Mouse (Mus musculus): Measurements from ENCODE around the gene Hoxb3. TPM values are rescaled to one million over a fixed set of nuclear protein-coding genes. Genes with fewer than 3 reads are reported as not detected.

Gene Hoxb3
- polyA plus RNA-seq, 1 experiment from 2014 or later = 21.2 TPM

DNA sequence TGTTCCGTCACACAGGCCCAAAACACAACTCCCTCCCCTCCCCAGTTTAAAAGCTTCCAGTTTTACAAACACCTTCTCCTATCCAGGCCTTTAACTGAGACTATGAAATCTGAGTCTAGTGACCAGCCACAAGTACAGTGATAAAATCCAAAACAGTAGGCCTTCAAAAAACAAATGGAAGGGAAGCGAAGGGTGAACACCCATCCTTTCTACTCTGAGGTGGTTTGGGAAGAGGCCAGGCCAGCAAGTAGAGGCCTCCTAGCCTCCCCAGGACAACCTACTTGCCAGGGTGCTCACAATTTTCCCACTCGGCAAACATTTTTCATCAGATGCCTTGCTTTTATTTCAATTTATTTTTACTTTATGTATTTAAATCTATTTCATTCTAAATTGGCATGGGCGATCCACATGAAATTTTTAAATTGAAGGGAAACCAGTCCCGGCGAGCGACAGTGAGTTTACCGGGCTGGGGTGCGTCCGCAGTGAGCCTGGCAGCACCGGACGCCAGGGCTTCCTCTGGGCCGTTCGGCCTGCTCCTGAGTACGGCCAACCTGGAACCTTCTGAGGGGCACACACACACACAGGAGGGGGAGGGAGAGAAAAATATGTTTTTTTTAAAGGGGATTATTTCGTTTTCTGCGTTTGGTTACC lies 32.3 kb upstream of the Hoxb3 start:
- Histone ChIP-seq H3K9ac (peak overlapping the region; percentile 100), H3K4me3 (peak overlapping the region; percentile 99), H3K36me3 (no peaks in the 10 kb centered on the region), H3K4me1 (peaks cover 30% of the 10 kb centered on the region), H3K4me2 (replicated peaks) (peak overlapping the region; percentile 100), H3K27me3 (replicated peaks) (no peaks in the 10 kb centered on the region), H3K9me3 (no peaks in the 10 kb centered on the region), H3K27ac (peak overlapping the region; percentile 99)
- WGBS = 9% methylated on average over 17 of the region's 17 CpGs
- ATAC-seq (ENCODE audit: low FRiP score, low read depth) = no peak

GRCm38 (mm10) chr11:96291681-96292564 lies 31.2 kb upstream of the Hoxb3 start, which contains the start of gene Hoxb6:
Gene Hoxb6, plus strand, starts transcription at chr11:96292476.
- Histone ChIP-seq H3K9me3 (no peaks in the 10 kb centered on the region), H3K9ac (peak within 1 kb of the TSS; percentile 100), H3K27ac (peak within 1 kb of the TSS; percentile 99), H3K4me1 (peaks cover 35% of the 10 kb centered on the region), H3K4me2 (replicated peaks) (peak within 1 kb of the TSS; percentile 100), H3K27me3 (replicated peaks) (no peaks in the 10 kb centered on the region), H3K4me3 (peak within 1 kb of the TSS; percentile 99), H3K36me3 (no peaks in the 10 kb centered on the region)
- 1% methylated on average over 22 of the region's 22 CpGs for WGBS
- ATAC-seq (ENCODE audit: low FRiP score, low read depth) = 0 out of 2 replicates have a peak, but pooled peaks have one; percentile 34

DNA sequence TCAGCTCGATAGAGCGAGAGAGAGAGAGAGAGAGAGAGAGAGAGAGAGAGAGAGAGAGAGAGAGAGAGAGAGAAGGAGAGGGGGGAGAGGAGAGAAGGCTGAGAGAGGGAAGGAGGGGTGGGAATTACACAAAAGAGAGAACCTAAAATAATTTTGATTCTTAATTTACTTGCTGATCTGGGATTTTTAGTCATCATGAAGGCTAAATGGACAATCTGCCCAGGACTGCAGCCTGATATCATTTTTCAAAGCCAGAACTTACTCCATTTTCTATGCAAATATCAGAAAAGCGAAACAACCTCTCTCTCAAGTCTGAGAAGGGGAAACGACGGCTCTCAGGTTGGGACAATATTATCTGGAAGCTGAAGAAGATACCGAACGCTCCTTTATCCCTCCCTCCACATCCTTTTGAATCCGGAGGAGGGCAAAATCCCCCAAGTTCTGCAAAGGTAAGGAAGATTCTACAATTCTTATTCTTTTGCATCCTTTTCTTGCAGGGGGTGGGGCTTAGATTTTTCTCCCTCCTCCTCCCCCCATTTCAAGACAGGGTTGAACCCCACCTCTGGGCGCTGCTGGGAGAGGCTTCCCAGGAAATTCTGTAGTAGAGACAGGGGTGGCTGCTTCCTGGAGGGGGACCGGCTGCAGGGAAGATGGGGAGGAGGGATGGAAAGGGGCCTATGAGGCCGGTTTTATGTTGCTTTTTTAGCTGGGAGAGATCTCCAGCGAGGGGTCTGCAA lies 30.4 kb upstream of the Hoxb3 start:
- peak overlapping the region; percentile 100 for H3K9ac ChIP-seq
- H3K9me3 ChIP-seq = no peaks in the 10 kb centered on the region
- peak overlapping the region; percentile 100 for H3K4me2 ChIP-seq (replicated peaks)
- ATAC-seq (ENCODE audit: low FRiP score, low read depth) = no peak
- no peaks in the 10 kb centered on the region for H3K27me3 ChIP-seq (replicated peaks)
- peaks cover 39% of the 10 kb centered on the region for H3K4me1 ChIP-seq
- under 1% methylated on average over 12 of the region's 12 CpGs for WGBS
- peak overlapping the region; percentile 99 for H3K27ac ChIP-seq
- peak overlapping the region; percentile 99 for H3K4me3 ChIP-seq
- H3K36me3 ChIP-seq = no peaks in the 10 kb centered on the region

DNA sequence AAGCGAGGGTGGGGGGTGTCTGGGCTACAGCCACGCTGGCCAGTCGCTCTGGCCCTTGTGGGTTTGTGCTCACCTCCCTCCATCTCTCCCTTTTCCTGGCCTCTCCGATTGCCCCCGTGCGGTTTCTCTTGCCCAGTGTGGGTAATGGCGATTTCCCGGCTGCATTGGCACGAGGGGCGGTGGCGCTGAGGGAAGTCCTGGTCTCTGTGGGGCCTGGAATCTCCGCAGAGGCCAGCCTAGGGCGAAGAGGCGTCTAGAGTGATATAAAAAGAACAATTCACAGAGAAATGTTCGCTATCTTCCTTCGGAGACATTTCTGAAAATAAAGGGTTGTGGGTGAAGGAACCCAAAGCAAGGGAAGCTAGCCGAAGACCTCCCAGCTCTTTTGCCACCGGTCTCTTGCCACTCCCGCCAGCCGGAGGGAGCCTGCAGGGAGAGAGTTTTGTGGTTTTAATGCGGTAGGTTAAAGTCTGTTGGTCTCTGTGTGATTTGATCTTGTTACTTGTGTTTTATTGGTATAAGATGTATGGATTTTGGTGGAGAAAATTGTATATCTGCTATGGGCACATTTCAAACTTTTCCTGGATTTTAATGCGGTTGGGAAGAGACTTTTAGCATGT lies 29.7 kb upstream of the Hoxb3 start:
- Histone ChIP-seq H3K4me2 (replicated peaks) (peak overlapping the region; percentile 100), H3K36me3 (no peaks in the 10 kb centered on the region), H3K4me3 (peak overlapping the region; percentile 99), H3K27ac (peak overlapping the region; percentile 99), H3K9ac (peak overlapping the region; percentile 100), H3K9me3 (no peaks in the 10 kb centered on the region), H3K4me1 (peaks cover 38% of the 10 kb centered on the region), H3K27me3 (replicated peaks) (no peaks in the 10 kb centered on the region)
- no peak for ATAC-seq (ENCODE audit: low FRiP score, low read depth)
- under 1% methylated on average over 22 of the region's 22 CpGs for WGBS

DNA sequence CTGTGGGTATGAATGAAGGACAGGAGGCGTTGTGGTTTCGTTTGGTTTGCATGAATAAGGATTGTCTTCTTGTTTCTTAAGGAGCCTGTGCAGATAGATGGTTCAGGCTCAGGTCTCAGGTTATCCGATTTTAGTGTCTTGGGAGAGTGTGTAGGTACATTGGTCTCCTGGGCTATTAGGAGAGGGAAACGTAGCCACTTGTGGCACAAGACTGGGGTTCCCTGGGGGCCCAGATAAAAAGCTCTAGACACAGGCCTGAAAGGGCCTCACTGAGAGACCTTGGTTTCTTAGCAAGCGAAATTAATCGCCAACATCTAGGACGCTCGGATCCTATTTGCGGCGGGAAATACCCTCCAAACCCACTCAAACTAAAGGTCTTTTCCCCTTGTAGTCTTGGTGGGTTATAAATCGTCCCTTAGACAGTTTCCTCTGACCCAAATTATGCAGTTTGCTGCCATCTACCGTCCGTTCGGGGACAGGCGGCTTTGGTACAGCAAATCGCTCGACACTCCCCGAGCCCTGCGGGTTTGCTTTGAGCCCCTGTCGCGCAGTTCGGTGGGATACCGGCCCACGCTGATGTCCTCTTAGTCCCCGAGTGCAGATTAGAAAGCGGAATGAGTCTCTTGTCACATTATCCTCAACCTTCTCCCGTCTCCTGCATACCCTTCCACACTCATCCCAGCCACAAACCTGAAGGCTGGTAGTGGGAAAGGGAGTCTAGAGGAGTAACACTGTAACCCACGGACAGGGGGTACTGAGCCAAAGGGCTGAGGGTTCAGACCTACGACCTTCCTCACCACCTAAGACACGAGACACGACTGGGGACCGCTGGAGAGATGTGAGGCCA lies 28.7 kb upstream of the Hoxb3 start:
- H3K27me3 ChIP-seq (replicated peaks) = no peaks in the 10 kb centered on the region
- peak overlapping the region; percentile 99 for H3K27ac ChIP-seq
- WGBS = under 1% methylated on average over 32 of the region's 32 CpGs
- peak overlapping the region; percentile 100 for H3K4me2 ChIP-seq (replicated peaks)
- no peaks in the 10 kb centered on the region for H3K36me3 ChIP-seq
- ATAC-seq (ENCODE audit: low FRiP score, low read depth) = peak; percentile 31; the same call in 1 of the 2 replicates
- no peaks in the 10 kb centered on the region for H3K9me3 ChIP-seq
- H3K9ac ChIP-seq = peak overlapping the region; percentile 100
- H3K4me3 ChIP-seq = peak overlapping the region; percentile 99
- H3K4me1 ChIP-seq = peaks cover 32% of the 10 kb centered on the region

DNA sequence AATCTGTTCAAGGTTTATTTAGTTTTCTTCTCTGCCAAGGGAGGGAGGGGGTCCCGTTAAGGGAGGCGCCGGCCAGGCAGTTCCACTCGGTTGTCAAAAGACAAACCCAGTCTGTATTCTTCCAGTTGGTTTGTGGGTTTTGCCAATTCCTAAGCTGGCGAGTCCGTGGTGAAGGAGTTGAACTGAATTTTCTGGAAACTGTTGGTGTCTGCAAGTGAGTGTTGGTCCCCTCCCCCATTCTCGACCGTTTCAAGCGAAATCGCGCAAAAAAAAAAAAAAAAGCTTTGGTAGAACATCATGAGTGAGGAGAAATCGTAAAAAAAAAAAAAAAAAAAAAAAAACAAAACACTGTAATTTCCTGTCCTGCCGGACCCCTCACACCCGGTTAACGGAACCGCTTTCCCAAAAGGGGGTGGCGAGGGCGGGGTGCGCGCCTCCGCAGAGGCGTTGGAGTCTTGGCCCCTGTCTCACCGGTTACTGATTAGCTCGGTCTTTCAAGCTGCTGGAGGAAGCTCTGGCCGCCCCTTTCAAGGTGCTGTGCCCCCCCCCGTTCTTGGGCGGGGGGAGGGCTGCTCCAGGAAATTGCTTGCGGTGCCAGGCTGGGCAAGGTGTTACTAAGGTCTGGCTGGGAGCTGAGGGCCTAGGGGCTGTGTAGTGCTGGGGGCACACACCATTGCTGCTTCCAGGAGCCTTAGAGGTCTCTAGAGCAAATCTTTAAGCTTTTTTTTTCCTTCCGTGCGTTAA lies 27.9 kb upstream of the Hoxb3 start:
- Histone ChIP-seq H3K27ac (peak overlapping the region; percentile 99), H3K27me3 (replicated peaks) (no peaks in the 10 kb centered on the region), H3K36me3 (no peaks in the 10 kb centered on the region), H3K4me3 (peak overlapping the region; percentile 99), H3K9ac (peak overlapping the region; percentile 100), H3K9me3 (no peaks in the 10 kb centered on the region), H3K4me1 (peaks cover 28% of the 10 kb centered on the region), H3K4me2 (replicated peaks) (peak overlapping the region; percentile 100)
- WGBS = under 1% methylated on average over 30 of the region's 30 CpGs
- no peak for ATAC-seq (ENCODE audit: low FRiP score, low read depth)

- Histone ChIP-seq H3K4me2 (replicated peaks) (peak overlapping the region; percentile 100), H3K9me3 (no peaks in the 10 kb centered on the region), H3K9ac (peak overlapping the region; percentile 100), H3K27me3 (replicated peaks) (no peaks in the 10 kb centered on the region), H3K4me1 (peaks cover 28% of the 10 kb centered on the region), H3K27ac (peak overlapping the region; percentile 99), H3K4me3 (peak overlapping the region; percentile 99), H3K36me3 (peaks cover 14% of the 10 kb centered on the region)
- 3% methylated on average over 2 of the region's 2 CpGs for WGBS
- ATAC-seq (ENCODE audit: low FRiP score, low read depth) = no peak
Observed at GRCm38 (mm10) chr11:96296997-96297396, 26.1 kb upstream of the Hoxb3 start.

DNA sequence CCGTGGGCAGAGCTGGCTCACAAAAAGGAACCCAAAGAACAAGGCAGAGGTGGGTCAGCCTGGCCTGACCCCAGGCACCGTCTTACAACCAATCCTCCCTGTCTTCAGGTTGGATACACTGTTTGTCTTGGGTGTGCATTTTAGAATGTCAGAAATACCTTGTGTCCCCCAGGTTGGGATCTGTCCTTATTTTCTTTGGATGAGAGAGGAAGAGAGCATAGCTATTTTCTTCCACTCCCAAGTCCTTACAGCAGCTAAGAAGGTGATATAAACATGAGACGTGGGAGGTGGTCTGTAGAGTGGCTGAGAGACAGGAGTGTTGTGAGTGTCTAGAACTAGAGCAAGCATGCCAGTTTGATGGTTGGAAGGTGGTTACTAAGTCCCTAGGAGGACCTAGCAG lies 25.7 kb upstream of the Hoxb3 start:
- Histone ChIP-seq H3K9ac (peak overlapping the region; percentile 100), H3K27ac (peak overlapping the region; percentile 99), H3K27me3 (replicated peaks) (no peaks in the 10 kb centered on the region), H3K9me3 (no peaks in the 10 kb centered on the region), H3K4me1 (peaks cover 33% of the 10 kb centered on the region), H3K36me3 (peaks cover 15% of the 10 kb centered on the region), H3K4me3 (peak overlapping the region; percentile 99), H3K4me2 (replicated peaks) (peak overlapping the region; percentile 100)
- no peak for ATAC-seq (ENCODE audit: low FRiP score, low read depth)
- WGBS = 4% methylated on average over 3 of the region's 3 CpGs

- Histone ChIP-seq H3K9ac (peak overlapping the region; percentile 100), H3K4me1 (peaks cover 34% of the 10 kb centered on the region), H3K9me3 (no peaks in the 10 kb centered on the region), H3K4me3 (peak overlapping the region; percentile 99), H3K27me3 (replicated peaks) (no peaks in the 10 kb centered on the region), H3K4me2 (replicated peaks) (peak overlapping the region; percentile 100), H3K27ac (peak overlapping the region; percentile 99), H3K36me3 (peaks cover 15% of the 10 kb centered on the region)
- ATAC-seq (ENCODE audit: low FRiP score, low read depth) = no peak
- WGBS = 3% methylated on average over 11 of the region's 11 CpGs
Observed at GRCm38 (mm10) chr11:96297968-96298635, 25.0 kb upstream of the Hoxb3 start.
